Mouse (Mus musculus) liver, postnatal 0 days (tissue): ENCODE measurements at regions not wholly inside any gene's neighbourhood (a gene's known extent, or its start where the extent isn't known, plus 50 kb on each side); places are given as distances from the start of the nearest gene placed in this dataset.

Experiments used
- CTCF ChIP-seq: sonication (generic); IDR thresholded peaks from 2 replicates; pipeline ENCODE4 v1.5.1; 2016; ENCODE audit warnings: antibody characterized with exemption, low read depth
- EP300 ChIP-seq: IDR thresholded peaks from 2 replicates; pipeline ENCODE4 v1.6.1; 2016; ENCODE audit warnings: antibody characterized with exemption, low read depth, mild to moderate bottlenecking

DNA sequence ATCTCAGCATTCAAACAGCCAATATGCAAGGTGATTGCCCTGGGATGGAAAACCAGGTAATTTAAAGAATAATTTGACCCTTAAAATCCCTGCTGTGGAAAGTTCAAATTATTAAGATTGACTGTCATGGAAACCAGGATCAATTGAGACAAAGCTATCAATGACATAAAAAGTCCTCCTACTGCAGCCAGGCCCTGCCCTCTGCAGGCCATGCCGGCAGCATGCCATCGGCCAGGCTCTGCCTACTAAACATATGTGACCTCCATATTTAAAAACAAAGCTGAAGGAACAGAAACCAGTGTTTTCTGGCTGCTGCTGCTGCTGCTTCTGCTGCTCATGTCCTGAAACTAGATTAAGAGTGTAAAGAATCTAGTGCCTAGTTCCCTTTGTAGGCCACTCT lies 483.6 kb downstream of the Dcdc2c start:
- TF ChIP-seq EP300 (no peak), CTCF (0 out of 2 replicates have a peak, but pooled peaks have one; percentile 14)
